Mouse (Mus musculus): ENCODE measurements around the gene Cep57. TPM values are rescaled to one million over a fixed set of nuclear protein-coding genes. Genes with fewer than 3 reads are reported as not detected.

The Cep57 gene
- total RNA-seq, 1 experiment: 49.9 TPM

GRCm38 (mm10) chr9:13867646-13868045 lies 40.7 kb upstream of the Cep57 start:
- no peak overlapping the region for H3K9ac ChIP-seq (ENCODE audit: insufficient read depth, low read depth, low read length, poor library complexity, severe bottlenecking)
- H3K9me3 ChIP-seq (ENCODE audit: control insufficient read depth, insufficient read depth, low read depth, low read length): no peaks in the 10 kb centered on the region
- no peaks in the 10 kb centered on the region for H3K4me1 ChIP-seq (ENCODE audit: control insufficient read depth in 2 of 2, insufficient read depth in 2 of 2, low read length in 2 of 2, poor library complexity in 1 of 2)
- H3K4me3 ChIP-seq (ENCODE audit: insufficient read depth in 1 of 2, low read depth in 1 of 2, low read length in 2 of 2, poor library complexity in 1 of 2, severe bottlenecking in 1 of 2): no peak overlapping the region
- no peaks in the 10 kb centered on the region for H3K36me3 ChIP-seq (ENCODE audit: control insufficient read depth, insufficient read depth, low read length, poor library complexity, severe bottlenecking)
- TF ChIP-seq ZC3H11A (IDR thresholded peaks at IDR 0.05; ENCODE audit: borderline replicate concordance, low read depth, low read length) (no peak), HCFC1 (IDR thresholded peaks at IDR 0.05; ENCODE audit: borderline replicate concordance, insufficient read depth, low read length) (no peak), MAFK (IDR thresholded peaks at IDR 0.05; ENCODE audit: insufficient read depth, low read depth, low read length) (no peak), ZNF384 (IDR thresholded peaks at IDR 0.05; ENCODE audit: low read depth, low read length) (no peak), CHD2 (IDR thresholded peaks at IDR 0.05; ENCODE audit: low read depth, low read length) (no peak)
- DNase-seq (ENCODE audit: low read depth, low spot score): no peak
- in situ Hi-C loops (cut with MboI; ENCODE audit: low sequenced_read_pairs in 2 of 2, unreplicated experiment in 2 of 2): no loop called here
- H3K27ac ChIP-seq (ENCODE audit: insufficient read depth, low read depth, low read length, poor library complexity, severe bottlenecking): no peak overlapping the region

GRCm38 (mm10) chr9:13856777-13857176 lies 29.9 kb upstream of the Cep57 start:
- Histone ChIP-seq H3K4me1 (ENCODE audit: control insufficient read depth in 2 of 2, insufficient read depth in 2 of 2, low read length in 2 of 2, poor library complexity in 1 of 2) (no peaks in the 10 kb centered on the region), H3K4me3 (ENCODE audit: insufficient read depth in 1 of 2, low read depth in 1 of 2, low read length in 2 of 2, poor library complexity in 1 of 2, severe bottlenecking in 1 of 2) (no peak overlapping the region), H3K36me3 (ENCODE audit: control insufficient read depth, insufficient read depth, low read length, poor library complexity, severe bottlenecking) (no peaks in the 10 kb centered on the region), H3K9ac (ENCODE audit: insufficient read depth, low read depth, low read length, poor library complexity, severe bottlenecking) (no peak overlapping the region), H3K9me3 (ENCODE audit: control insufficient read depth, insufficient read depth, low read depth, low read length) (no peaks in the 10 kb centered on the region), H3K27ac (ENCODE audit: insufficient read depth, low read depth, low read length, poor library complexity, severe bottlenecking) (no peak overlapping the region)
- in situ Hi-C loops (cut with MboI; ENCODE audit: low sequenced_read_pairs in 2 of 2, unreplicated experiment in 2 of 2): no loop called here
- TF ChIP-seq HCFC1 (IDR thresholded peaks at IDR 0.05; ENCODE audit: borderline replicate concordance, insufficient read depth, low read length) (no peak), CHD2 (IDR thresholded peaks at IDR 0.05; ENCODE audit: low read depth, low read length) (no peak), ZNF384 (IDR thresholded peaks at IDR 0.05; ENCODE audit: low read depth, low read length) (no peak)
- no peak for DNase-seq (ENCODE audit: low read depth, low spot score)

GRCm38 (mm10) chr9:13856247-13856646 lies 29.3 kb upstream of the Cep57 start:
- Histone ChIP-seq H3K4me1 (ENCODE audit: control insufficient read depth in 2 of 2, insufficient read depth in 2 of 2, low read length in 2 of 2, poor library complexity in 1 of 2) (no peaks in the 10 kb centered on the region), H3K36me3 (ENCODE audit: control insufficient read depth, insufficient read depth, low read length, poor library complexity, severe bottlenecking) (no peaks in the 10 kb centered on the region), H3K4me3 (ENCODE audit: insufficient read depth in 1 of 2, low read depth in 1 of 2, low read length in 2 of 2, poor library complexity in 1 of 2, severe bottlenecking in 1 of 2) (no peak overlapping the region), H3K9me3 (ENCODE audit: control insufficient read depth, insufficient read depth, low read depth, low read length) (no peaks in the 10 kb centered on the region), H3K27ac (ENCODE audit: insufficient read depth, low read depth, low read length, poor library complexity, severe bottlenecking) (no peak overlapping the region), H3K9ac (ENCODE audit: insufficient read depth, low read depth, low read length, poor library complexity, severe bottlenecking) (no peak overlapping the region)
- DNase-seq (ENCODE audit: low read depth, low spot score): no peak
- in situ Hi-C loops (cut with MboI; ENCODE audit: low sequenced_read_pairs in 2 of 2, unreplicated experiment in 2 of 2): no loop called here
- no peak for TF ChIP-seq ZNF384 (IDR thresholded peaks at IDR 0.05; ENCODE audit: low read depth, low read length)
- TF ChIP-seq HCFC1 (IDR thresholded peaks at IDR 0.05; ENCODE audit: borderline replicate concordance, insufficient read depth, low read length): no peak
- no peak for TF ChIP-seq CHD2 (IDR thresholded peaks at IDR 0.05; ENCODE audit: low read depth, low read length)
- TF ChIP-seq ZC3H11A (IDR thresholded peaks at IDR 0.05; ENCODE audit: borderline replicate concordance, low read depth, low read length): no peak
- no peak for TF ChIP-seq MAFK (IDR thresholded peaks at IDR 0.05; ENCODE audit: insufficient read depth, low read depth, low read length)

- no peaks in the 10 kb centered on the region for H3K4me1 ChIP-seq (ENCODE audit: control insufficient read depth in 2 of 2, insufficient read depth in 2 of 2, low read length in 2 of 2, poor library complexity in 1 of 2)
- H3K36me3 ChIP-seq (ENCODE audit: control insufficient read depth, insufficient read depth, low read length, poor library complexity, severe bottlenecking): no peaks in the 10 kb centered on the region; the same call in 1 of the 2 replicates
- no peak overlapping the region for H3K27ac ChIP-seq (ENCODE audit: insufficient read depth, low read depth, low read length, poor library complexity, severe bottlenecking)
- no peak overlapping the region for H3K4me3 ChIP-seq (ENCODE audit: insufficient read depth in 1 of 2, low read depth in 1 of 2, low read length in 2 of 2, poor library complexity in 1 of 2, severe bottlenecking in 1 of 2)
- no peak for DNase-seq (ENCODE audit: low read depth, low spot score)
- no peak for TF ChIP-seq MAFK (IDR thresholded peaks at IDR 0.05; ENCODE audit: insufficient read depth, low read depth, low read length)
- TF ChIP-seq HCFC1 (IDR thresholded peaks at IDR 0.05; ENCODE audit: borderline replicate concordance, insufficient read depth, low read length): no peak
- no peak for TF ChIP-seq ZC3H11A (IDR thresholded peaks at IDR 0.05; ENCODE audit: borderline replicate concordance, low read depth, low read length)
- in situ Hi-C loops (cut with MboI; ENCODE audit: low sequenced_read_pairs in 2 of 2, unreplicated experiment in 2 of 2): no loop called here
- no peak overlapping the region for H3K9ac ChIP-seq (ENCODE audit: insufficient read depth, low read depth, low read length, poor library complexity, severe bottlenecking)
- H3K9me3 ChIP-seq (ENCODE audit: control insufficient read depth, insufficient read depth, low read depth, low read length): no peaks in the 10 kb centered on the region
These were observed 27.0 kb upstream of the Cep57 start for GRCm38 (mm10) chr9:13853876-13854275.
